Mouse (Mus musculus) lung, embryonic 16.5 days (tissue): ENCODE results near the gene Cdc7. TPM values are rescaled to one million over a fixed set of nuclear protein-coding genes. Genes with fewer than 3 reads are reported as not detected.
A peak's percentile ranks its signal among the peaks of the same experiment; 100 is the strongest.

Experiments
- ATAC-seq: fragments of 200-750 bp; cut with Nextera tagmentation; 2 replicates; pipeline ENCODE4 v1.8.0; 2017; ENCODE audit warnings: low read depth, mild to moderate bottlenecking, moderate library complexity
- H3K27ac ChIP-seq: fragments of 300-500 bp; sonication (generic); 2 replicates; pipeline ENCODE4 v1.5.1; 2014; ENCODE audit warnings: mild to moderate bottlenecking, control low read depth, low read length
- H3K27me3 ChIP-seq: fragments of 300-500 bp; sonication (generic); 2 replicates; pipeline ENCODE4 v1.6.1; 2014; ENCODE audit warnings: low read depth, low read length, mixed read lengths; ENCODE audit not compliant: control insufficient read depth, insufficient read depth
- H3K36me3 ChIP-seq: fragments of 300-500 bp; sonication (generic); 2 replicates; pipeline ENCODE4 v1.6.1; 2014; ENCODE audit warnings: low read length; ENCODE audit not compliant: control insufficient read depth, insufficient read depth
- H3K4me1 ChIP-seq: fragments of 300-500 bp; sonication (generic); replicated peaks from 2 replicates; pipeline ENCODE4 v1.6.1; 2014; ENCODE audit warnings: low read length, mixed read lengths; ENCODE audit not compliant: control insufficient read depth, insufficient read depth
- H3K4me2 ChIP-seq: fragments of 300-500 bp; sonication (generic); 2 replicates; pipeline ENCODE4 v1.6.1; 2014; ENCODE audit warnings: low read depth, low read length, control low read depth
- H3K4me3 ChIP-seq: fragments of 300-500 bp; sonication (generic); 2 replicates; pipeline ENCODE4 v1.5.1; 2014; ENCODE audit warnings: mild to moderate bottlenecking, low read length, control low read depth
- H3K9ac ChIP-seq: fragments of 300-500 bp; sonication (generic); 2 replicates; pipeline ENCODE4 v1.6.1; 2014; ENCODE audit warnings: low read length, control low read depth
- H3K9me3 ChIP-seq: fragments of 300-500 bp; sonication (generic); 2 replicates; pipeline ENCODE4 v1.6.1; 2016; ENCODE audit warnings: low read length; ENCODE audit not compliant: control insufficient read depth
- WGBS: fragments of 180-500 bp; shearing (Covaris S2); extraction: QIAGEN DNeasy Blood & Tissue Kit; methylation state at CpG from one replicate; pipeline ENCODE4 v1.1.7; 2014; 5-methylcytosine and 5-hydroxymethylcytosine counted together
- polyA plus RNA-seq: library from polyadenylated mRNA; unstranded; fragments of >200 nt; fragmentation: Nextera tagmentation; extraction: Ambion mirVana; gene quantifications from 2 replicates; pipeline ENCODE4 v1.2.1, GENCODE M21; 2015

Gene Cdc7
- polyA plus RNA-seq, 1 experiment from 2014 or later: 46.6 TPM

GRCm38 (mm10) chr5:106989181-106989580, 25.1 kb downstream of the Cdc7 start:
- Histone ChIP-seq H3K27me3 (no peaks in the 10 kb centered on the region), H3K9me3 (no peaks in the 10 kb centered on the region), H3K4me3 (no peak overlapping the region), H3K36me3 (peaks cover 2% of the 10 kb centered on the region; the same call in 1 of the 2 replicates), H3K4me1 (peaks cover 22% of the 10 kb centered on the region), H3K4me2 (no peak overlapping the region), H3K27ac (no peak overlapping the region), H3K9ac (no peak overlapping the region)
- WGBS: 23% methylated on average over 8 of the region's 8 CpGs
- peak; percentile 54 for ATAC-seq

GRCm38 (mm10) chr5:106989786-106990185, 25.7 kb downstream of the Cdc7 start:
- H3K27me3 ChIP-seq: no peaks in the 10 kb centered on the region
- H3K4me1 ChIP-seq: peaks cover 25% of the 10 kb centered on the region
- no peak overlapping the region for H3K9ac ChIP-seq
- peak overlapping the region; percentile 4 for H3K4me2 ChIP-seq
- H3K9me3 ChIP-seq: no peaks in the 10 kb centered on the region
- no peaks in the 10 kb centered on the region for H3K36me3 ChIP-seq
- no peak for ATAC-seq
- WGBS: 41% methylated on average over 12 of the region's 12 CpGs
- no peak overlapping the region for H3K4me3 ChIP-seq
- peak overlapping the region; percentile 23 for H3K27ac ChIP-seq

GRCm38 (mm10) chr5:106990639-106991299, 26.6 kb downstream of the Cdc7 start:
- no peak overlapping the region for H3K4me3 ChIP-seq
- peaks cover 27% of the 10 kb centered on the region for H3K4me1 ChIP-seq
- H3K9ac ChIP-seq: peak overlapping the region; percentile 25
- no peaks in the 10 kb centered on the region for H3K27me3 ChIP-seq
- H3K36me3 ChIP-seq: no peaks in the 10 kb centered on the region
- no peaks in the 10 kb centered on the region for H3K9me3 ChIP-seq
- ATAC-seq: peak; percentile 64
- 14% methylated on average over 14 of the region's 14 CpGs for WGBS
- peak overlapping the region; percentile 42 for H3K4me2 ChIP-seq
- peak overlapping the region; percentile 58 for H3K27ac ChIP-seq

- Histone ChIP-seq H3K27me3 (no peaks in the 10 kb centered on the region), H3K9me3 (no peaks in the 10 kb centered on the region), H3K4me1 (peaks cover 32% of the 10 kb centered on the region), H3K9ac (peak overlapping the region; percentile 25; the same call in 1 of the 2 replicates), H3K27ac (peak overlapping the region; percentile 68), H3K4me3 (no peak overlapping the region), H3K36me3 (no peaks in the 10 kb centered on the region), H3K4me2 (0 out of 2 replicates have a peak overlapping the region, but pooled peaks have one; percentile 42)
- WGBS: 27% methylated on average over 8 of the region's 8 CpGs
- ATAC-seq: peak; percentile 72
These were observed 27.3 kb downstream of the Cdc7 start for GRCm38 (mm10) chr5:106991300-106991929.

GRCm38 (mm10) chr5:106994716-106995115, 30.6 kb downstream of the Cdc7 start:
- Histone ChIP-seq H3K4me1 (peaks cover 33% of the 10 kb centered on the region), H3K27me3 (no peaks in the 10 kb centered on the region), H3K9me3 (no peaks in the 10 kb centered on the region), H3K27ac (no peak overlapping the region), H3K4me2 (no peak overlapping the region), H3K36me3 (no peaks in the 10 kb centered on the region), H3K9ac (no peak overlapping the region), H3K4me3 (no peak overlapping the region)
- WGBS: 38% methylated on average over 3 of the region's 3 CpGs
- ATAC-seq: no peak

GRCm38 (mm10) chr5:106995886-106996538, 31.9 kb downstream of the Cdc7 start:
- Histone ChIP-seq H3K9me3 (no peaks in the 10 kb centered on the region), H3K9ac (no peak overlapping the region), H3K4me1 (peaks cover 23% of the 10 kb centered on the region), H3K27ac (peak overlapping the region; percentile 25; the same call in 1 of the 2 replicates), H3K27me3 (no peaks in the 10 kb centered on the region), H3K4me2 (no peak overlapping the region), H3K4me3 (no peak overlapping the region), H3K36me3 (no peaks in the 10 kb centered on the region)
- ATAC-seq: peak; percentile 60; the same call in 1 of the 2 replicates
- WGBS: 32% methylated on average over 5 of the region's 5 CpGs

- H3K9ac ChIP-seq: no peak overlapping the region
- no peaks in the 10 kb centered on the region for H3K9me3 ChIP-seq
- H3K27me3 ChIP-seq: no peaks in the 10 kb centered on the region
- H3K36me3 ChIP-seq: no peaks in the 10 kb centered on the region
- 64% methylated on average over 7 of the region's 7 CpGs for WGBS
- H3K4me2 ChIP-seq: no peak overlapping the region
- ATAC-seq: no peak; the same call in 1 of the 2 replicates
- H3K4me1 ChIP-seq: peaks cover 16% of the 10 kb centered on the region
- H3K4me3 ChIP-seq: no peak overlapping the region
- H3K27ac ChIP-seq: peak overlapping the region; percentile 25
These were observed 32.6 kb downstream of the Cdc7 start for GRCm38 (mm10) chr5:106996539-106997244.

GRCm38 (mm10) chr5:107001396-107002090, 37.4 kb downstream of the Cdc7 start:
- WGBS: 44% methylated on average over 11 of the region's 11 CpGs
- peak overlapping the region; percentile 61 for H3K27ac ChIP-seq
- peak; percentile 73 for ATAC-seq

More at GRCm38 (mm10) chr5:107001396-107002090, 37.4 kb downstream of the Cdc7 start:
- Histone ChIP-seq H3K27me3 (no peaks in the 10 kb centered on the region), H3K4me3 (no peak overlapping the region), H3K9me3 (0 out of 2 replicates have a peak, but pooled peaks cover 2% of the 10 kb centered on the region), H3K9ac (0 out of 2 replicates have a peak overlapping the region, but pooled peaks have one; percentile 26), H3K4me2 (no peak overlapping the region), H3K36me3 (no peaks in the 10 kb centered on the region), H3K4me1 (peaks cover 4% of the 10 kb centered on the region)
